Mouse (Mus musculus): Measurements from ENCODE around the gene Cep131. TPM values are rescaled to one million over a fixed set of nuclear protein-coding genes. Genes with fewer than 3 reads are reported as not detected.

Gene Cep131
- total RNA-seq, 1 experiment from 2014 or later: 67.4 TPM

GRCm38 (mm10) chr11:120026941-120027340, 59.7 kb downstream of the Cep131 start:
- no peak for DNase-seq

DNA sequence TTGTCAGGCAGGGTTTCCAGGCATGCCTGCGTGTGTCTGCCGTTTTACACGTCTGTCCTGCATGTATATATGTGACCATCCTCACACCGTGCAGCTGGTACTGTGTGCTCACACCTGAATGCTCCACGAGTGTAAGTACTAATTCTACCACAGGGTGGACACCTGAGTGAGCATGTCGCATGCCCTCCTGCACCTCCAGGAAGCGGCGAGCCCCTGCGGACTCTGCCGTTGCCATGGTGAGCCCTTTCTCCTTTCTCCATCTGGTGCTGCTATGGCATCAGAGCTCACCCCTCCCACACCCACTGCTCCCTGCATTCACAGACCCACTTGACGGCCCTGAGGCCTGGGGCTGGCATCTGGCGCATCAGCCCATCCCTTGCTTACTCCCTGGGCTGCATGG, 63.8 kb downstream of the Cep131 start:
- DNase-seq: no peak

DNA sequence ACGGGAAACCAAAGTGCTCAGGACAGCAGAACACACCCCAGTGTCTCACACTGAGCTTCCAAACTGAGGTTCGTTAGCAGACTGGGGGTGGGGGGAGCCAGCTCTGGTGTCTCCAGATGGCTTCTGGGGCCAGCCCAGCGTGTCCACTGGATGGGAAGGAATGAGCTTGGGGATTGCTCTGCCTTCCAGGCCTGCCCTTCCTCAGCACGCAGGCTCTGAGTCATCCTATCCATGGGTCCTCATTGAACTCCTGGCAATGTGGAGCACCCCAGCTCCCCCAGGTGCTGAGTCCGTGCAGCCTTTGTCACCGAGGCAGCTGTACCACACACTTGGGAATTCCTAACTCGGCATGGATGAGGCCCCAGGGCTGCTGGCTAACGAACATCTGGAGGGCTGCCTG, 64.4 kb downstream of the Cep131 start:
- no peak for DNase-seq

GRCm38 (mm10) chr11:120021367-120021766, 65.3 kb downstream of the Cep131 start:
- DNase-seq: no peak

DNA sequence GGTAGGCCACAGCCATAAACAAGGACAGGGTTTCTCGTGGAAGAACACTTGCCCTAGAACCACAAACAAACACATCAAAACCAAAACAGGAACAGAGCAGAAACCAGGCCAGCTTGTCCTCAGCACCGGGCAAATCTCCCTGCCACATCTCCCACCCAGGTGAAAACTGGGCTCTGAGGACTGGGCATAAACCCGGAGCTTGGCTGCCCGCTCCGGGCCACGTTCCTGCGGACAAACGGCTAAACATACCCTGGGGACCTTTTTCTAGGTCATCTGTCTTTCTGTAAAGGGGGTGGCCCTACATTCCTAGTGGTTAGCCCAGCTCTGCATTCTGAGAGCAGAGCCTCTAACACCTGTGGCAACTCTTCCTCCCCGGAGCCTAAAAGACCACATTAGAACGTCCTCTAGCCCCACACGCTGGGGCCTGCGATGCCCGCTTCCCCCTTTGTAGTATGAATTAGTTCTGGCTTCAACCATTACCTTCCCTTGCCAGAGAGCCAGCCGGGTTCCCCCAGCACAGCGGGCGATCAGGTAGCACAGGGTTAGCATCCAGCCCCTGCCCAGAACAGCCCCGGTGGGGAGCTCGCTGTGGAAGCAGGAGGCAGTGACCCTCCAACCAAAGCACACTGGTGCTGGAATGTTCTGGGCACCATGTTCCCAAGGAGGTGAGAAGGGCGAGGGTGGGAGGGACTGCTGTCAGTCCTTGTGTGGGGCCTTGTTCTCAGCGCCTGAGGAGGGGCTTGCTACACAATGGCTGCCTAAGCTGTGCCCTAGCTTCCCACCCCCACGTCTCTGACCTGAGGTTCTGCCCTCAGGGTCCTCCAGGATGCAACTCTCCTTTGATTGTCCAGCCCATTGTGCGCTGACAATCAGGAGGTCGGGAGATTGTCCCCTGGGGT, 66.8 kb downstream of the Cep131 start:
- no peak for DNase-seq

DNA sequence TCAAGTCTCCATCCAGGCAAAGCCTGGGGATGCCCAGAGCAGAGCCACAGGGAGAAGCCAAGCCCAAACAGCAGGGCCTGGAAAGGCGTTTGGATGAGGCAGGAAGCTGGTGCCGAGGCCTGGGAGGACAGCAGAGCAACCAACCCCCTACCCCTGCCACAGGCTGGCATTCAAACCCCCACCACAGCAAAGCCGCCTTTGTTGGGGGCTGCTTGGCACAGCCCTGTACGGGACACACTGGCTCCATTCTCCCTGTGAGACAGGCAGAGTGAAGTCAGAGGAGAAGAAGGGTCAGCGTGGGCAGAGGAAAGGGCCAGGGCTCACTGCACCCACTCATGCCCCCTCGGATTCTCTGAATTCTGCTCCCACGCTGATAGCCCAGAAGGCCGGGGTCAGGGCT, 69.6 kb downstream of the Cep131 start:
- DNase-seq: no peak

GRCm38 (mm10) chr11:120014758-120015157, 71.9 kb downstream of the Cep131 start:
- DNase-seq: no peak

Small RNA genes within 50 kb of the gene (microRNA-seq; reads per million reads assigned to microRNA genes)
- gene Gm25948 (0 reads per million in 2 experiments), gene Mir3065 (0 reads per million in 2 experiments), gene Mir338 (0 reads per million in 2 experiments)

Other genes starting within 250 kb of the Cep131 start
- gene Chmp6, start 173.4 kb downstream of the Cep131 start, total RNA-seq (2021): 31.0 and 37.3 TPM in 2 replicates
- 20.8 TPM in 2 replicates for gene Baiap2, start 144.1 kb downstream of the Cep131 start, total RNA-seq (2021)
- 13.7 and 15.7 TPM in 2 replicates for gene Aatk, start 39.7 kb downstream of the Cep131 start, total RNA-seq (2021)
- gene Tepsin, start 11.9 kb upstream of the Cep131 start, total RNA-seq (2021): 10.7 and 13.7 TPM in 2 replicates
- gene Ndufaf8, start 12.1 kb upstream of the Cep131 start, total RNA-seq (2021): 50.0 and 55.2 TPM in 2 replicates
- 105 and 115 TPM in 2 replicates for gene Slc38a10, start 64.5 kb upstream of the Cep131 start, total RNA-seq (2021)
- 12.4 and 17.2 TPM in 2 replicates for gene Bahcc1, start 146.1 kb upstream of the Cep131 start, total RNA-seq (2021)